ENCODE assay signal across 11 mouse cellular contexts in the genomic region with DNA sequence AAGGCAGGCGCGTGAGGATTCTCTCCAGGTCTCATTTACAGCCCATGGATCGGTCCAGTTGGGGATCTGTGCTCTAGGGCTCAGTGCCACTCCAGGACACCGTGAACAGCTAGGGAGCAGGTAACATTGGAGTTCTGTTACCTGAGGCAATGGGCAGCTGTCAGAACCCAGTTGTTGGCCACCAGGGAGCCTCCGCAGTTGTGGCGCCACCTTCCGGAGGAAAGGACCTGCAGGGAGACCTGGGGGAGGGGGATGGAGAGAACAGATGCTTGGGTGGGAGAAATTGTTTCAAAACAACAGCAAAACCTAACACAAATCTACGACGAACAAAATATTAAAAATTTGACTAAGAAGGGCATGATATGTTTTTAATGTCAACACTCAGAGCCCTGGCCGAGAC. TPM values are rescaled to one million over a fixed set of nuclear protein-coding genes. Genes with fewer than 3 reads are reported as not detected.
DNase-seq lines count a peak whose midpoint lies in the region; TF ChIP-seq lines count a peak whose summit lies in the region.
"Had no signal": no experiment of that assay in that cellular context is flagged by ENCODE, and none has a peak within 500 bp of the region (broad histone marks: within the 10 kb centered on the region; RNA-seq: fewer than 3 reads in every experiment).

No protein-coding gene starts in this region.

- DNase-seq in adrenal gland, postnatal 25 days = peak; percentile 31
- DNase-seq in adrenal gland, adult 2 months = no peak
- DNase-seq in left cerebral cortex, adult 2 months (ENCODE audit: extremely low spot score in 1 of 2, low spot score in 2 of 2) = no peak
- DNase-seq in left cerebral cortex, postnatal 14 days (ENCODE audit: low spot score in 2 of 2) = no peak
- peak; percentile 74 for DNase-seq in ZHBTc4 (ENCODE audit: low read depth, low spot score)
- peak; percentile 50 for DNase-seq in lung, postnatal 36 days
- no peak for DNase-seq in yolk sac, embryonic 10.5 days (ENCODE audit: low spot score)
- DNase-seq in frontal cortex, postnatal 25 days (ENCODE audit: low spot score in 2 of 2) = no peak

- peak; percentile 28 for TF ChIP-seq CTCF in left cerebral cortex, adult 2 months (IDR thresholded peaks at IDR 0.05)

- intact Hi-C loops in left cerebral cortex, adult 2 months (cut with DNase I) = no loop called here
- intact Hi-C loops in left cerebral cortex, postnatal 14 days (cut with DNase I) = no loop called here

- H3K27ac ChIP-seq in left cerebral cortex, adult 2 months = no peak overlapping the region
- H3K27ac ChIP-seq: embryonic facial prominence, embryonic 15.5 days had no signal

- H3K4me3 ChIP-seq in left cerebral cortex, adult 2 months = no peak overlapping the region
- H3K4me3 ChIP-seq: embryonic facial prominence, embryonic 15.5 days had no signal

RNA-seq across cellular contexts. Expression of gene Cela2a, which starts 3.9 kb away (rescaled TPM):
- 0.52 TPM in 1 of 2 replicates, not detected in the other for total RNA-seq in adrenal gland, postnatal 25 days (2021)
- total RNA-seq in adrenal gland, adult 2 months (2021) = not detected
- polyA plus RNA-seq in adrenal gland, adult 2 months (2012; rRNA removed) = 0.25 and 0.59 TPM in 2 replicates
- not detected for total RNA-seq in left cerebral cortex, adult 2 months (2021)
- not detected for total RNA-seq in left cerebral cortex, postnatal 14 days (2021)
- total RNA-seq: heart, postnatal 36 days had no signal
- polyA plus RNA-seq: embryonic facial prominence, embryonic 15.5 days had no signal

RNA-seq across cellular contexts. Expression of gene Ctrc, which starts 24.1 kb away (rescaled TPM):
- not detected in 2 replicates for total RNA-seq in adrenal gland, postnatal 25 days (2021)
- not detected for total RNA-seq in adrenal gland, adult 2 months (2021)
- polyA plus RNA-seq in adrenal gland, adult 2 months (2012; rRNA removed) = not detected in 2 replicates
- not detected for total RNA-seq in left cerebral cortex, adult 2 months (2021)
- not detected for total RNA-seq in left cerebral cortex, postnatal 14 days (2021)
- total RNA-seq: heart, postnatal 36 days had no signal
- polyA plus RNA-seq: embryonic facial prominence, embryonic 15.5 days; limb, embryonic 14.5 days had no signal

RNA-seq across cellular contexts. Expression of gene Casp9, which starts 28.7 kb away (rescaled TPM):
- 21.3 and 32.3 TPM in 2 replicates for total RNA-seq in adrenal gland, postnatal 25 days (2021)
- 10 to 100 TPM; 18.2 to 22.0 TPM for total RNA-seq in adrenal gland, adult 2 months (2021)
- polyA plus RNA-seq in adrenal gland, adult 2 months (2012; rRNA removed) = 16.6 and 19.3 TPM in 2 replicates
- 10 to 100 TPM; 22.1 to 22.4 TPM for total RNA-seq in left cerebral cortex, adult 2 months (2021)
- total RNA-seq in left cerebral cortex, postnatal 14 days (2021) = 10 to 100 TPM; 19.4 to 21.8 TPM

RNA-seq across cellular contexts. Expression of gene Dnajc16, which starts 31.4 kb away (rescaled TPM):
- 25.3 and 32.2 TPM in 2 replicates for total RNA-seq in adrenal gland, postnatal 25 days (2021)
- 10 to 100 TPM; 21.3 to 29.6 TPM for total RNA-seq in adrenal gland, adult 2 months (2021)
- 13.2 and 14.4 TPM in 2 replicates for polyA plus RNA-seq in adrenal gland, adult 2 months (2012; rRNA removed)
- total RNA-seq in left cerebral cortex, adult 2 months (2021) = 10 to 100 TPM; 43.4 to 43.7 TPM
- 10 to 100 TPM; 30.5 to 30.7 TPM for total RNA-seq in left cerebral cortex, postnatal 14 days (2021)

RNA-seq across cellular contexts. Expression of gene Efhd2, which starts 52.6 kb away (rescaled TPM):
- total RNA-seq in adrenal gland, postnatal 25 days (2021) = 20.9 and 30.8 TPM in 2 replicates
- 10 to 100 TPM; 26.9 to 30.7 TPM for total RNA-seq in adrenal gland, adult 2 months (2021)
- 61.4 and 62.8 TPM in 2 replicates for polyA plus RNA-seq in adrenal gland, adult 2 months (2012; rRNA removed)
- 100 to 1,000 TPM; 271 to 279 TPM for total RNA-seq in left cerebral cortex, adult 2 months (2021)
- total RNA-seq in left cerebral cortex, postnatal 14 days (2021) = 100 to 1,000 TPM; 103 to 119 TPM

Comparison
In these comparisons a context has a peak if more than half of its experiments do, and no peak if none do; other contexts are left out.
1. DNase-seq: peak in adrenal gland, postnatal 25 days (single experiment), ZHBTc4 (single experiment) and lung, postnatal 36 days (single experiment); none in adrenal gland, adult 2 months (single experiment), left cerebral cortex, adult 2 months (0 of 2), left cerebral cortex, postnatal 14 days (0 of 2), yolk sac, embryonic 10.5 days (single experiment) and frontal cortex, postnatal 25 days (0 of 2).